Mouse (Mus musculus) ES-Bruce4 (cell line): ENCODE measurements around the gene Fmnl1.

Experiments used
- CTCF ChIP-seq: IDR thresholded peaks from one replicate; pipeline ENCODE4 v1.8.1; 2011; ENCODE audit warnings: low read depth, low read length
- POLR2A ChIP-seq: IDR thresholded peaks from one replicate; pipeline ENCODE4 v1.8.1; 2011; ENCODE audit warnings: low read length; ENCODE audit not compliant: insufficient read depth

GRCm38 (mm10) chr11:103170111-103170493 lies 805 bp upstream of the Fmnl1 start:
- TF ChIP-seq POLR2A (no peak), CTCF (no peak)
